Mouse (Mus musculus) megakaryocyte, embryonic 14.5 days (primary cell): ENCODE measurements around the gene Gzmc.
"Not testable (repeated sequence)": the region's sequence is repeated elsewhere in the genome, so short reads cannot be mapped to it uniquely, and the experiment has no call there.

Experiments
- FLI1 ChIP-seq: IDR thresholded peaks from 2 replicates; pipeline ENCODE4 v1.6.1; 2012; ENCODE audit warnings: low read length, inconsistent platforms, mixed read lengths
- GATA1 ChIP-seq: IDR thresholded peaks from 3 replicates; pipeline ENCODE4 v1.6.1; 2012; ENCODE audit warnings: mixed read lengths, low read length, inconsistent platforms, borderline replicate concordance

DNA sequence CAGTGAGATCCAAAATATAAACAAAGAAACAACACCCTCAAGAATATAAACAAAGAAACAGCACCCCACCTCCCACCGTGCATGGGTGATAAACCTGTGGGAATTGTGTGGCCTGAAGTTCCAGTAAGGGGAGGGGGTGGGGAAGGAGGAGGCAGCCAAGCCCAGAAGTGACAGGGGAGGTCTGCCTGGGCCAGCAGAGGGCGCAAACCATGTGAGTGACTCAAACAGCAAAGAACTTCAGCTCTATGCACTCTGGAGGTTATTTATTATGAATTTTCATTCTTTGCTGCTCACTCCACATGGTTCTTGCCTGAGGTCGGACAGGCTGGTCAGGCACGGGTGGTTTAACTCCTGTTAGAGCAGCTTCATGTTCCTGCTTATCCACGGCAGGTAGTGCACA, 29.4 kb downstream of the Gzmc start:
- TF ChIP-seq FLI1, GATA1: not testable (repeated sequence)
